Mouse (Mus musculus): ENCODE data around the gene Osmr. TPM values are rescaled to one million over a fixed set of nuclear protein-coding genes. Genes with fewer than 3 reads are reported as not detected.

Osmr gene
- polyA plus RNA-seq, 1 experiment from 2014 or later = 0.66 TPM

Other genes with a start within 250 kb of the Osmr start
- gene Rictor, start 166.6 kb downstream of the Osmr start, polyA plus RNA-seq (2016; fragmentation: Nextera tagmentation; extraction: Ambion mirVana) = 54.5 and 55.5 TPM in 2 replicates
- 20.3 and 23.9 TPM in 2 replicates for gene Lifr, start 215.6 kb upstream of the Osmr start, polyA plus RNA-seq (2016; fragmentation: Nextera tagmentation; extraction: Ambion mirVana)